In genomic region chr14:103831007-103831406, GRCm38 (mm10) we compare ENCODE assay signal across 24 mouse cellular contexts. TPM values are rescaled to one million over a fixed set of nuclear protein-coding genes. Genes with fewer than 3 reads are reported as not detected.
DNase-seq lines count a peak whose midpoint lies in the region; ATAC-seq and TF ChIP-seq lines count a peak whose summit lies in the region.
"Had no signal": no experiment of that assay in that cellular context is flagged by ENCODE, and none has a peak within 500 bp of the region (broad histone marks: within the 10 kb centered on the region; RNA-seq: fewer than 3 reads in every experiment).

No protein-coding gene starts in this region.

- no peak overlapping the region for H3K4me3 ChIP-seq in hindbrain, postnatal 0 days (ENCODE audit: low read length)
- H3K4me3 ChIP-seq in hindbrain, embryonic 14.5 days (replicated peaks; ENCODE audit: low read length), result no peak overlapping the region
- no peak overlapping the region for H3K4me3 ChIP-seq in lung, embryonic 16.5 days (ENCODE audit: low read length)
- H3K4me3 ChIP-seq in intestine, embryonic 16.5 days (ENCODE audit: low read length), result no peak overlapping the region
- H3K4me3 ChIP-seq: embryonic facial prominence, embryonic 15.5 days; heart, embryonic 13.5 days; liver, embryonic 15.5 days; neural tube, embryonic 12.5 days had no signal

- no peak overlapping the region for H3K9ac ChIP-seq in hindbrain, postnatal 0 days (replicated peaks; ENCODE audit: low read length)
- no peak overlapping the region for H3K9ac ChIP-seq in hindbrain, embryonic 14.5 days
- no peak overlapping the region for H3K9ac ChIP-seq in lung, embryonic 16.5 days (ENCODE audit: low read length)
- H3K9ac ChIP-seq in intestine, embryonic 16.5 days (ENCODE audit: low read depth, low read length), result no peak overlapping the region
- H3K9ac ChIP-seq: embryonic facial prominence, embryonic 15.5 days; heart, embryonic 13.5 days; liver, embryonic 15.5 days; neural tube, embryonic 12.5 days had no signal

- no peaks in the 10 kb centered on the region for H3K27me3 ChIP-seq in hindbrain, postnatal 0 days (ENCODE audit: insufficient read depth, low read length)
- no peaks in the 10 kb centered on the region for H3K27me3 ChIP-seq in hindbrain, embryonic 14.5 days (ENCODE audit: control insufficient read depth, insufficient read depth, low read length)
- no peaks in the 10 kb centered on the region for H3K27me3 ChIP-seq in lung, embryonic 16.5 days (ENCODE audit: control insufficient read depth, insufficient read depth, low read depth, low read length)
- H3K27me3 ChIP-seq in intestine, embryonic 16.5 days (replicated peaks; ENCODE audit: control insufficient read depth, insufficient read depth, low read length), result no peaks in the 10 kb centered on the region
- H3K27me3 ChIP-seq: embryonic facial prominence, embryonic 15.5 days; heart, embryonic 13.5 days; liver, embryonic 15.5 days; neural tube, embryonic 12.5 days had no signal

- no peak overlapping the region for H3K4me2 ChIP-seq in hindbrain, postnatal 0 days (ENCODE audit: low read depth, low read length)
- H3K4me2 ChIP-seq in hindbrain, embryonic 14.5 days (replicated peaks), result no peak overlapping the region
- no peak overlapping the region for H3K4me2 ChIP-seq in lung, embryonic 16.5 days (ENCODE audit: low read depth, low read length)
- no peak overlapping the region for H3K4me2 ChIP-seq in intestine, embryonic 16.5 days (ENCODE audit: low read depth, low read length)
- H3K4me2 ChIP-seq: embryonic facial prominence, embryonic 15.5 days; heart, embryonic 13.5 days; liver, embryonic 15.5 days; midbrain, embryonic 11.5 days; neural tube, embryonic 12.5 days had no signal

- no peak for ATAC-seq in hindbrain, postnatal 0 days
- ATAC-seq in hindbrain, embryonic 14.5 days (ENCODE audit: low FRiP score), result no peak
- no peak for ATAC-seq in lung, embryonic 16.5 days (ENCODE audit: low read depth)
- peak; percentile 59; the same call in 1 of the 2 replicates for ATAC-seq in intestine, embryonic 16.5 days
- ATAC-seq: forebrain, embryonic 14.5 days; midbrain, embryonic 16.5 days had no signal

- peak overlapping the region; percentile 36; the same call in 1 of the 2 replicates for H3K27ac ChIP-seq in hindbrain, postnatal 0 days
- no peak overlapping the region for H3K27ac ChIP-seq in hindbrain, embryonic 14.5 days
- 0 out of 2 replicates have a peak overlapping the region, but pooled peaks have one; percentile 16 for H3K27ac ChIP-seq in lung, embryonic 16.5 days (ENCODE audit: low read length)
- H3K27ac ChIP-seq in intestine, embryonic 16.5 days (ENCODE audit: low read length), result 0 out of 2 replicates have a peak overlapping the region, but pooled peaks have one; percentile 3
- H3K27ac ChIP-seq: embryonic facial prominence, embryonic 15.5 days; heart, embryonic 13.5 days; liver, embryonic 15.5 days; neural tube, embryonic 12.5 days had no signal

- no peak for TF ChIP-seq CTCF in hindbrain, postnatal 0 days (IDR thresholded peaks at IDR 0.05; ENCODE audit: low read depth)

- no peaks in the 10 kb centered on the region for H3K36me3 ChIP-seq in hindbrain, postnatal 0 days (ENCODE audit: insufficient read depth, low read length)
- H3K36me3 ChIP-seq in hindbrain, embryonic 14.5 days (replicated peaks; ENCODE audit: control insufficient read depth, insufficient read depth), result no peaks in the 10 kb centered on the region
- H3K36me3 ChIP-seq in lung, embryonic 16.5 days (ENCODE audit: control insufficient read depth, insufficient read depth, low read length), result no peaks in the 10 kb centered on the region
- no peaks in the 10 kb centered on the region for H3K36me3 ChIP-seq in intestine, embryonic 16.5 days (ENCODE audit: control insufficient read depth, insufficient read depth, low read length)
- H3K36me3 ChIP-seq: embryonic facial prominence, embryonic 15.5 days; heart, embryonic 13.5 days; liver, embryonic 15.5 days; neural tube, embryonic 12.5 days had no signal

- WGBS in hindbrain, postnatal 0 days, result 62% methylated on average over 5 of the region's 5 CpGs
- WGBS in hindbrain, embryonic 14.5 days, result 79% methylated on average over 5 of the region's 5 CpGs
- WGBS in lung, embryonic 16.5 days, result 43% methylated on average over 5 of the region's 5 CpGs
- 55% methylated on average over 5 of the region's 5 CpGs for WGBS in intestine, embryonic 16.5 days

- no peaks in the 10 kb centered on the region for H3K9me3 ChIP-seq in hindbrain, postnatal 0 days (ENCODE audit: low read length)
- no peaks in the 10 kb centered on the region for H3K9me3 ChIP-seq in hindbrain, embryonic 14.5 days (ENCODE audit: control insufficient read depth, low read length)
- H3K9me3 ChIP-seq in lung, embryonic 16.5 days (ENCODE audit: control insufficient read depth, low read length), result no peaks in the 10 kb centered on the region
- H3K9me3 ChIP-seq in intestine, embryonic 16.5 days (ENCODE audit: control insufficient read depth, low read length), result no peaks in the 10 kb centered on the region
- H3K9me3 ChIP-seq: embryonic facial prominence, embryonic 15.5 days; heart, embryonic 13.5 days; liver, embryonic 15.5 days; neural tube, embryonic 12.5 days had no signal

- DNase-seq in hindbrain, postnatal 0 days (ENCODE audit: low spot score), result no peak
- no peak for DNase-seq in hindbrain, embryonic 14.5 days (ENCODE audit: low spot score)
- no peak for DNase-seq in lung, postnatal 36 days
- DNase-seq in kidney, postnatal 36 days, result no peak
- DNase-seq: adrenal gland, postnatal 36 days; B cell, adult 2 months; cerebellum, adult 2 months; cerebellum, postnatal 14 days; gastrocnemius, postnatal 10 days; heart, postnatal 10 days; kidney, adult 2 months; kidney, postnatal 4 days; lung, postnatal 10 days; right cerebral cortex, postnatal 4 days; thymus, postnatal 4 days had no signal

- H3K4me1 ChIP-seq in hindbrain, postnatal 0 days (ENCODE audit: insufficient read depth, low read length), result no peaks in the 10 kb centered on the region
- no peaks in the 10 kb centered on the region for H3K4me1 ChIP-seq in hindbrain, embryonic 14.5 days (replicated peaks; ENCODE audit: control insufficient read depth, insufficient read depth, low read length)
- peaks cover 10% of the 10 kb centered on the region; the same call in 1 of the 2 replicates for H3K4me1 ChIP-seq in lung, embryonic 16.5 days (replicated peaks; ENCODE audit: control insufficient read depth, insufficient read depth, low read length)
- H3K4me1 ChIP-seq in intestine, embryonic 16.5 days (ENCODE audit: control insufficient read depth, insufficient read depth, low read length), result peaks cover 11% of the 10 kb centered on the region
- H3K4me1 ChIP-seq: embryonic facial prominence, embryonic 15.5 days; liver, embryonic 15.5 days; neural tube, embryonic 12.5 days had no signal

RNA-seq across cellular contexts. Expression of gene Ednrb, which starts 13.2 kb away (rescaled TPM):
- total RNA-seq in hindbrain, postnatal 0 days (2014; rRNA removed), result 199 and 221 TPM in 2 replicates
- polyA plus RNA-seq in hindbrain, postnatal 0 days (2015; fragmentation: Nextera tagmentation; extraction: Ambion mirVana), result 208 and 232 TPM in 2 replicates
- polyA plus RNA-seq in hindbrain, embryonic 14.5 days (2014; fragmentation: Nextera tagmentation; extraction: Ambion mirVana), result 135 and 151 TPM in 2 replicates
- 170 and 172 TPM in 2 replicates for polyA plus RNA-seq in lung, embryonic 16.5 days (2015; fragmentation: Nextera tagmentation; extraction: Ambion mirVana)
- polyA plus RNA-seq in intestine, embryonic 16.5 days (2015; fragmentation: Nextera tagmentation; extraction: Ambion mirVana), result 125 and 133 TPM in 2 replicates
